Mouse (Mus musculus) left cerebral cortex, postnatal 25 days (tissue): Measurements from ENCODE around the gene Bcl2a1b. TPM values are rescaled to one million over a fixed set of nuclear protein-coding genes. Genes with fewer than 3 reads are reported as not detected.
A peak's percentile ranks its signal among the peaks of the same experiment; 100 is the strongest.
"Not testable (repeated sequence)": the region's sequence is repeated elsewhere in the genome, so short reads cannot be mapped to it uniquely, and the experiment has no call there.

Experiments
- DNase-seq, 2 experiments: peaks; one replicate each; pipeline ENCODE4 v3.0.0; 2022; ENCODE audit warnings: low spot score in 2 of 2, mixed read lengths in 1 of 2
- intact Hi-C: fragments of 180-260 bp; cut with DNase I; formaldehyde crosslinking; loops from one replicate; pipeline ENCODE4 v1.15.1; 2025
- total RNA-seq, 2 experiments: library from RNA; stranded (reverse); gene quantifications; 2 replicates each; pipeline ENCODE4 v1.2.3; 2021

Bcl2a1b gene
- total RNA-seq = 1 to 10 TPM in 1 of 2 experiments, under 1 TPM in 1; 0.87 to 1.5 TPM

- intact Hi-C loops, DNase-seq: not testable (repeated sequence)
Measured at GRCm38 (mm10) chr9:89198969-89199416, at the start of gene Bcl2a1b, which contains the start of gene Gm29094. Bcl2a1b (plus strand) TSS chr9:89199209. Gm29094 (plus strand) TSS chr9:89199379.

GRCm38 (mm10) chr9:89172539-89172938 lies 26.5 kb upstream of the Bcl2a1b start:
- intact Hi-C loops, DNase-seq: not testable (repeated sequence)

GRCm38 (mm10) chr9:89178833-89179232 lies 20.2 kb upstream of the Bcl2a1b start:
- DNase-seq = peak; percentile 61 to 77
- intact Hi-C loops = not testable (repeated sequence)

GRCm38 (mm10) chr9:89179469-89179868 lies 19.5 kb upstream of the Bcl2a1b start:
- intact Hi-C loops, DNase-seq: not testable (repeated sequence)

GRCm38 (mm10) chr9:89187006-89187405 lies 12.0 kb upstream of the Bcl2a1b start:
- intact Hi-C loops = not testable (repeated sequence)

GRCm38 (mm10) chr9:89195483-89195882 lies 3.5 kb upstream of the Bcl2a1b start:
- DNase-seq, intact Hi-C loops: not testable (repeated sequence)

More at GRCm38 (mm10) chr9:89187006-89187405, 12.0 kb upstream of the Bcl2a1b start:
- DNase-seq = not testable (repeated sequence)

- intact Hi-C loops, DNase-seq: not testable (repeated sequence)
Measured at GRCm38 (mm10) chr9:89197509-89197908, 1.5 kb upstream of the Bcl2a1b start.

- DNase-seq, intact Hi-C loops: not testable (repeated sequence)
Measured at GRCm38 (mm10) chr9:89198349-89198748, 660 bp upstream of the Bcl2a1b start.

- DNase-seq, intact Hi-C loops: not testable (repeated sequence)
Measured at GRCm38 (mm10) chr9:89202256-89202655, 3.2 kb downstream of the Bcl2a1b start.

GRCm38 (mm10) chr9:89208939-89209338 lies 9.9 kb downstream of the Bcl2a1b start:
- intact Hi-C loops, DNase-seq: not testable (repeated sequence)

- intact Hi-C loops = not testable (repeated sequence)
- DNase-seq = peak in 1 of 2 experiments; percentile 62
Measured at GRCm38 (mm10) chr9:89210353-89211064, 11.5 kb downstream of the Bcl2a1b start, which contains the start of gene Mthfs. Mthfs (plus strand) TSS chr9:89210676.

- peak; percentile 94 to 98 for DNase-seq
- intact Hi-C loops = not testable (repeated sequence)
Measured at GRCm38 (mm10) chr9:89211065-89211858, 12.3 kb downstream of the Bcl2a1b start.

- intact Hi-C loops = not testable (repeated sequence)
- DNase-seq = peak in 1 of 2 experiments; percentile 54
Measured at GRCm38 (mm10) chr9:89212428-89212827, 13.4 kb downstream of the Bcl2a1b start.

- intact Hi-C loops = not testable (repeated sequence)
Measured at GRCm38 (mm10) chr9:89218174-89218573, 19.2 kb downstream of the Bcl2a1b start.

GRCm38 (mm10) chr9:89219668-89220067 lies 20.7 kb downstream of the Bcl2a1b start:
- intact Hi-C loops, DNase-seq: not testable (repeated sequence)

More at GRCm38 (mm10) chr9:89218174-89218573, 19.2 kb downstream of the Bcl2a1b start:
- DNase-seq = not testable (repeated sequence)

- DNase-seq, intact Hi-C loops: not testable (repeated sequence)
Measured at GRCm38 (mm10) chr9:89220704-89221287, 21.8 kb downstream of the Bcl2a1b start.

GRCm38 (mm10) chr9:89226071-89226470 lies 27.1 kb downstream of the Bcl2a1b start:
- intact Hi-C loops = no loop called here
- peak; percentile 43 to 68 for DNase-seq

- DNase-seq = no peak
- intact Hi-C loops = no loop called here
Measured at GRCm38 (mm10) chr9:89228122-89228521, 29.1 kb downstream of the Bcl2a1b start.

- intact Hi-C loops = loop anchor here (2.0 kb wide), 1 partner anchor 444 kb away; no protein-coding TSS in a partner anchor
- DNase-seq = peak; percentile 70 to 79
Measured at GRCm38 (mm10) chr9:89230897-89231497, 32.0 kb downstream of the Bcl2a1b start.
